ENCODE assay signal across 8 mouse cellular contexts in the genomic region with DNA sequence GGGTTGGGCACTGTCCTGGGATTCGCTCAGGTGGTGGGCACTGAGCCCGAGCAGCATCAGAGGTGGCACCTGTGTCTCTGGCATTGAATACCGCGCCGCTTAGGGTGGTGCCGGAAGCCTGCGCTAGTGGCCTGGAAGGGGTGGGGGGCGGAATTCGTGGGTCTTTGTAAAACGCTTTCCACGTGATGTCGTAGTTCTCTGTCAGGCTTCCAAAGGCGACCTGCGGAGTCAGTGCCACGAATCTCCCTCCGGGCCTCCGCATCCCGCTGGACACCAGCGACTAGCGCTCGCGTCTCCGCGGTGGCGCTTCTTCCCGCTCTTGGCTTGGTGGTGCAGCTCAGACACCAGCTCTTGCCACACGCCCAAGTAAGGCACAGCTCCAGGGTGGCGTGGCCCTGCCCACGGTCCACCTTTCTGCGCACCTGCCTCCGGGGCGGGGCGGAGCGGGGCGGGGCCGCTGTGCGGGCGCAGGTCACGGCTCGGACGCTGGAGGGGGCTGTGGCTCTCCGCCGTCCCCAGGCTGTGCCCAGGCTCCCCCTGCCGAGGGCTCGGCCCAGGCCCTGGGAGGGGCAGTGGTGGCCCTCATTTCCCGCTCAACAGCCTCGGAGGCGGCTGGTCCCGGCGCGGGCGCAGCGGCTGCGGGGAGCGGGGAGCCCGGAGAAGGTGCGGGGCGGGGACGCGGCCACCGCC. TPM values are rescaled to one million over a fixed set of nuclear protein-coding genes. Genes with fewer than 3 reads are reported as not detected.
DNase-seq lines count a peak whose midpoint lies in the region; ATAC-seq and TF ChIP-seq lines count a peak whose summit lies in the region.

Gene Farp1, plus strand, starts transcription at position 228 of the 690 bp plus-strand sequence.

- peak within 1 kb of the TSS; percentile 89 for H3K9ac ChIP-seq in hindbrain, embryonic 16.5 days (ENCODE audit: low read depth, low read length)

- intact Hi-C loops in left cerebral cortex, adult 2 months (cut with DNase I) = loop anchor here (1.0 to 5.0 kb wide), 6 partner anchors 47 to 202 kb away; partner anchors contain the start of gene Ipo5

- ATAC-seq in hindbrain, embryonic 16.5 days = peak; percentile 95
- peak; percentile 85 for ATAC-seq in megakaryocyte, adult 5-6 weeks (ENCODE audit: poor library complexity, severe bottlenecking)

- H3K4me3 ChIP-seq in hindbrain, embryonic 16.5 days (ENCODE audit: low read length) = peak within 1 kb of the TSS; percentile 95
- H3K4me3 ChIP-seq in left cerebral cortex, adult 2 months = peak within 1 kb of the TSS; percentile 61

- H3K27me3 ChIP-seq in hindbrain, embryonic 16.5 days (replicated peaks; ENCODE audit: control insufficient read depth, insufficient read depth, low read length) = no peaks in the 10 kb centered on the region

- peak within 1 kb of the TSS; percentile 83 for H3K27ac ChIP-seq in hindbrain, embryonic 16.5 days (ENCODE audit: low read depth, low read length)
- peak within 1 kb of the TSS; percentile 96 for H3K27ac ChIP-seq in left cerebral cortex, adult 2 months

- H3K4me1 ChIP-seq in hindbrain, embryonic 16.5 days (ENCODE audit: control insufficient read depth, insufficient read depth, low read depth, low read length) = peaks cover 30% of the 10 kb centered on the region

- DNase-seq in T-cell, adult 2 months (ENCODE audit: low spot score) = peak; percentile 62
- DNase-seq in cerebellum, postnatal 36 days = peak; percentile 88 to 93
- DNase-seq in gastrocnemius, adult 8-10 months (ENCODE audit: low spot score in 2 of 2) = peak; percentile 63 to 65
- DNase-seq in left cerebral cortex, adult 2 months (ENCODE audit: extremely low spot score in 1 of 2, low spot score in 2 of 2) = peak; percentile 77 to 82
- peak; percentile 64 to 75 for DNase-seq in right cerebral cortex, adult 2 months (ENCODE audit: low spot score in 2 of 2)
- DNase-seq in urinary bladder, postnatal 25 days (ENCODE audit: low spot score) = peak; percentile 82

- TF ChIP-seq CTCF in left cerebral cortex, adult 2 months (IDR thresholded peaks at IDR 0.05) = peak; percentile 74

- H3K9me3 ChIP-seq in hindbrain, embryonic 16.5 days (ENCODE audit: control insufficient read depth, low read length) = 0 out of 2 replicates have a peak, but pooled peaks cover 2% of the 10 kb centered on the region

- H3K36me3 ChIP-seq in hindbrain, embryonic 16.5 days (ENCODE audit: control insufficient read depth, insufficient read depth, low read length) = no peaks in the 10 kb centered on the region

- WGBS in hindbrain, embryonic 16.5 days = 3% methylated on average over 26 of the region's 61 CpGs

- H3K4me2 ChIP-seq in hindbrain, embryonic 16.5 days (ENCODE audit: low read length) = peak within 1 kb of the TSS; percentile 93

RNA-seq across cellular contexts. Expression of gene Farp1, which starts in this region (rescaled TPM):
- total RNA-seq in gastrocnemius, adult 8-10 months (2022) = 1 to 10 TPM; 3.7 to 6.8 (median 4.1) TPM
- 28.9 and 36.0 TPM in 2 replicates for polyA plus RNA-seq in hindbrain, embryonic 16.5 days (2015; fragmentation: Nextera tagmentation; extraction: Ambion mirVana)
- total RNA-seq in left cerebral cortex, adult 2 months (2021) = 100 to 1,000 TPM; 142 to 152 TPM
- 0.33 and 0.75 TPM in 2 replicates for total RNA-seq in megakaryocyte, adult 5-6 weeks (2015)
- 0.37 and 1.8 TPM in 2 replicates for total RNA-seq in megakaryocyte, adult 5-6 weeks (2017)

Comparison
In these comparisons a context has a peak if more than half of its experiments do, and no peak if none do; other contexts are left out.
1. Peak in every context shown above with its lines: DNase-seq, ATAC-seq, H3K4me3 ChIP-seq and H3K27ac ChIP-seq.
2. RNA of gene Farp1 (total RNA-seq): 142 to 152 TPM in left cerebral cortex, adult 2 months; 3.7 to 6.8 TPM in gastrocnemius, adult 8-10 months and 0.33 to 1.8 TPM in megakaryocyte, adult 5-6 weeks; every median in the first group is over 10 times any median in the second.